Mouse (Mus musculus) lung, postnatal 25 days (tissue): Measurements from ENCODE around the gene 9130023H24Rik.

Experiments
- DNase-seq: peaks from one replicate; pipeline ENCODE4 v3.0.0; 2022; ENCODE audit warnings: low spot score

The 9130023H24Rik gene

DNA sequence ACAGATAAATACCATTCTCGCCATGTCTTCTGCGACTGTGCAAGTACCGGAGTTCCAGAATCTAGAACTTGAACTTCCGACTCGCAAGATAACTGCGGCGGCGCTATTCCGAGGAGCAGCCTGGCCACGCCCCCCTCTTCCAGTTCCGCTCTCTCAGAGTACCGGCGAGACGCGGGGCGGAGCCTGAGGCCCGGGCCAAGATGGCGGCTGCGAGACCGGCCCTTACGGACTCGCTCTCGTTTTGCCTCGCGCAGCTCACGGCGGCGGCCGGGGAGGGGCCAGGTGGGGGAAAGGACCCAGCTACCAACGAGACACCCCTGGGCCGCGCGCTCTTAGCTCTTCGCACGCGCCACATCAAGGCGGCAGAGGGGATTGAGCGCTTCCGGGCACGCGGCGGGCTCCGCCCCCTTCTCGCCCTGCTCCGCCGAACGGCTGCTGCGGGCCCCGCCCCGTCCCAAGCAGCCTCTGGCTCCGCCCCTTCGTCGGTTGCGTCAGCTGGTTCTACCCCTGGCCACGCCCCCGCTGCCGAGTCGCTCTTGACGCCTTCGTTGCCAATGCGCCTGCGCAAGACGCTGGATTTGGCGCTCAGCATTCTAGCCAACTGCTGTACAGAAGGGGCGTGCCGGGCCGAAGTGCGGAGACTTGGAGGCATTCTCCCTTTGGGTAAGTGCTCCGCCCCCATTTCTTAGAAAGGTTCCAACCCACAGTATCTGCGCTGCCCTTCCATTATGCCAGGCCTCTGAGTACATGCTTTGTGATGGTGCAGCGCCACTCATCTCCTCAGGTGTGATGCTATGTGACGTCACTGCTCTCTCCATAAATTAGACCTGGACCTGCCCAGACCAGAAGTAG lies at the start of gene 9130023H24Rik:
9130023H24Rik (minus strand) TSS at position 105 of the 852 bp plus-strand sequence.
- peak; percentile 99 for DNase-seq

GRCm38 (mm10) chr7:128285060-128285459 lies 47.2 kb upstream of the 9130023H24Rik start:
- no peak for DNase-seq

DNA sequence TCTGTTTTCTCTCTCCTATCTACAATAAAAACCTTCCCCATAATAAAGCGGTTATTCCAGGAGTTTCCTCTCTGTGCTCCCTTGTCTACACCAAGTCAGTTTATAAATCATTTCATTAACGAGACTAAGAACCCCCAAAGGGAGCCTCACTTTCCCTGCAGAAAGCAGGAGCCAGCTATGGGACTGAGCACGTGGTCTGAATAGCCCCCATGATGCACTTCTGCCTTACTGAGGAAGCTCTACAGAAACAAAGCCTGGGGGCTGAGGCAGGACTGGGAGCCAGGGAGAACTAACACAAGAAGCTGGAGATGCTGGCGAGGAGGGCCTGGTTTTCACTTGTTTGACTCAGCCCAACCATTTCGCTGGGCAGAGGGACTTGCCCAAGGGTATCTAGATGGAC lies 46.2 kb upstream of the 9130023H24Rik start:
- no peak for DNase-seq

DNA sequence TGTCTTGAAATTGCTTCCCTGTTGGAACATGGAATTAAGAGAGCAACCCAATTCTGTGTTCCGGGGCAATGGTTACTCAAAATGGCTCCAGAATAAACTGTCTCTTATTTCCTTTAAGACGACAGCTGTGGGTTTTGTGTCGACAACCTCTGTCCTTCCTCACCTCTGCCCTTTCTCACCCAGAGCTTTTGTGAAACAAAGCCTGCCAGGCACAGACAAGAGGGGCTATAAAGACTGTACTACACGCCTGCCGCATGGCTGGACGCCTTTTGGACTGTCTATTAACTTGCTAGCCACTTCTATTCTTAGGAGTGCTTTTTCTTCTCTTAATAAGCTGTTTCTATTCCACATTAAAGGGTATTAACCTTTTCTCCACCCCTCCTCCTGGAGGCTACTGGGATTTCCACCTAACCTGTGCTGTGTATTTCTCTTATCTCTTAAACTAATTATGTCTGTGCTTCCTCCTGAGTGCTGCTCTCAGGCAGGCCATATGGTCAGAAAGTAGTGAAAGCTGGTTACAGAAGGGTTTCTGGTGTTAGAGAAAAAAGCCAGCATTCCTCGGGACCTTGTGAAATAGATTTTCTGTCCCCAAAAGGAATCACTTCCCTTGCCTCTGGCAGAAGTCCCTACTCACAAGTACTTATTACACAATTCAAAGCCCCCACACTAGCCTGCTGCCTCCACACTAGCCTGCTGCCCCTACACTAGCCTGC lies 44.9 kb upstream of the 9130023H24Rik start:
- no peak for DNase-seq

DNA sequence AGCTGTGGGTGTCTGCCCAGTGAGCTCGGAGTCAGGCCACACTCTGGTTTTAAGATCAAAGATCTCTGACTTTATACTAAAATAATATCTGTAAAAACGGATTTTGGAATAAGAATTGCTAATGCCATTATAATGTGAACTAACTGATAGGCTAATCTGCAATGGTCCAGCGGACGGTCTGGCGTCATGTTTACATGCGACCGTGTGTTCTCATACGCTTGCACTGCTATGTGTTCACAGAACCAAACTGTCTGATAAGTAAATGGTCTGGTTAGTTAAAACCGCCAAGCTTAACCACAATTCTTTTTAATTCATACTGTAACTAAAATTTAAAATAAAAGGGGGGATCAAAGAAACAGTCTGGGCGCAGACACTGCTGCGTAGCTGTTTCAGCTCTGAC lies 43.9 kb upstream of the 9130023H24Rik start:
- DNase-seq, result no peak

DNA sequence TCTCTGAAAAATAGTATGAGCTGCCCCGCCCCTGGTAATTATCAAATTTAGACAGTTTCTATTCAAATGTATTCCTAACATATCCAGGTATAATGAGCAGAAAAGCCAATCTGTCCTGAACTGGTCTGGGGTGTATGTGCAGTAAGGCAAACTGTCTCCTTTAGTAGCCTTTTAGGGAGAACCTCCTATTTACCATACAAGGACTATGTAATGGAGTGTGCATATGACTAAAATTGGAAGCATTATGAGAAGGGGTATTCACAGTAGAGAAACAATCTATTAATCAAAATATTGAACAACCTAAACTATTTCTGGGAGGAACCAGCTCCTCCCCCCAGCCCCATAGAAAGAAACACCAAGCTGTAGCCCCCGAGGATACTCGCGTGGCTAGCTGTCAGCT lies 41.9 kb upstream of the 9130023H24Rik start:
- no peak for DNase-seq

GRCm38 (mm10) chr7:128276051-128276450 lies 38.2 kb upstream of the 9130023H24Rik start:
- DNase-seq, result no peak

- no peak for DNase-seq
These were observed 33.7 kb upstream of the 9130023H24Rik start for GRCm38 (mm10) chr7:128271496-128271895.

GRCm38 (mm10) chr7:128270431-128270850 lies 32.6 kb upstream of the 9130023H24Rik start:
- no peak for DNase-seq

- no peak for DNase-seq
These were observed 30.0 kb upstream of the 9130023H24Rik start for GRCm38 (mm10) chr7:128267813-128268212.

- no peak for DNase-seq
These were observed 29.6 kb upstream of the 9130023H24Rik start for GRCm38 (mm10) chr7:128267391-128267790.

DNA sequence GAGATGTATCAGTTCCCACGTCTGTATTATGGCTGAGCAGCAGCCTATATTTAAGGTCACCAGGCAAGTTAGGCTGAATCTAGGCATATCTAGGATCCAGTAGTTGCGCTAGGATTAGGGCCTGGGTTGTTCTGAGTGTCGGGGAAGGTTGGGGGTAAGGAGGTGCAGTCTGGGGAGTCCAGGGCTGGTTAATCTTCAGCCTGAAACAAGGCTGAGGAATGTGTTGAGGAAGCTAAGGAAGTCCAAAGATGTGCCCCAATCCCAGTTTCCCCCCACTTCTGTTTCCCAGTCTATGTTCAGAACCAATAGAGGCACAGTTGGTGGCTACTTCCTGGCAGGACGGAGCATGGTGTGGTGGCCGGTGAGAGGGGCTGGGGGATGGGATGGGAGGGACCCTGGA lies 28.2 kb upstream of the 9130023H24Rik start:
- DNase-seq, result no peak

DNA sequence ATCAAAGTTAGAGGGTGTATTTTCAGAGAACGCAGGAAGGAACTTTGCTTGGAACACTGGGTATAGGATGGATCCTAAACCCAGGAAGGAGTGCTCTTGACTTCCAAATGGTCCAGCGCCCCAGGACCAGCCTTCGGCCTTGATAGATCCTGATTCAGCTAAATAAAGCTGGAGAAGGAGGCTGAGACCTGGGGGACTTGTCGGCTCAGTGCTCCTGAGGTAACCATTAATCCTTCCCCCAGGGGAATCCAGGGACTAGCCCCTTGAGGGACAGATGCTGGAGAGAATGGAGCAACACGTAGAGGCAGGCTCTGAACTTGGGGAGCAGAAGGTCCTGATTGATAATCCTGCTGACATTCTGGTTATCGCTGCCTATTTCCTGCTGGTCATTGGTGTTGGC lies 27.6 kb upstream of the 9130023H24Rik start, which contains the start of gene Slc5a2:
Slc5a2 (plus strand) TSS at position 247 of the 400 bp plus-strand sequence.
- DNase-seq, result no peak

GRCm38 (mm10) chr7:128256783-128257334 lies 19.0 kb upstream of the 9130023H24Rik start:
- DNase-seq, result no peak

- DNase-seq, result no peak
These were observed 17.9 kb upstream of the 9130023H24Rik start for GRCm38 (mm10) chr7:128255757-128256156.

DNA sequence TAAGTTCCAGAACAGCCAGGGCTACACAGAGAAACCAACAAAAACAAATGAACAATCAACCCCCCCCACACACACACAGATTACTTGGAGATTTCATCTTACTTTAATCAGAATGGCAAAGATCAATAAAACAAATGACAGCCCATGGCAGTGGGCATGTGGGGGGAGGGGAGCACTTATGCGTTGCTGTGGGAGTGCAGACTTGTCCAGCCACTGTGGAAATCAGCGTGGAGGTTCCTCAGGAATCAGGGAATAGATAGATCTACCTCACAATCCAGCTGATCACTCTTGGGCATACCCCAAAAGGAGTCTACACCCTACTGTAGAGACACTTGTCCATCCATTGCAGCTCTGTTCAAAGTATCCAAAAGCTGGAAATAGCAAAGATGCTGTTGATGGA lies 17.1 kb upstream of the 9130023H24Rik start:
- no peak for DNase-seq

GRCm38 (mm10) chr7:128252609-128253008 lies 14.8 kb upstream of the 9130023H24Rik start:
- no peak for DNase-seq

- DNase-seq, result no peak
These were observed 14.1 kb upstream of the 9130023H24Rik start for GRCm38 (mm10) chr7:128251946-128252345.

GRCm38 (mm10) chr7:128249998-128250397 lies 12.2 kb upstream of the 9130023H24Rik start:
- no peak for DNase-seq

DNA sequence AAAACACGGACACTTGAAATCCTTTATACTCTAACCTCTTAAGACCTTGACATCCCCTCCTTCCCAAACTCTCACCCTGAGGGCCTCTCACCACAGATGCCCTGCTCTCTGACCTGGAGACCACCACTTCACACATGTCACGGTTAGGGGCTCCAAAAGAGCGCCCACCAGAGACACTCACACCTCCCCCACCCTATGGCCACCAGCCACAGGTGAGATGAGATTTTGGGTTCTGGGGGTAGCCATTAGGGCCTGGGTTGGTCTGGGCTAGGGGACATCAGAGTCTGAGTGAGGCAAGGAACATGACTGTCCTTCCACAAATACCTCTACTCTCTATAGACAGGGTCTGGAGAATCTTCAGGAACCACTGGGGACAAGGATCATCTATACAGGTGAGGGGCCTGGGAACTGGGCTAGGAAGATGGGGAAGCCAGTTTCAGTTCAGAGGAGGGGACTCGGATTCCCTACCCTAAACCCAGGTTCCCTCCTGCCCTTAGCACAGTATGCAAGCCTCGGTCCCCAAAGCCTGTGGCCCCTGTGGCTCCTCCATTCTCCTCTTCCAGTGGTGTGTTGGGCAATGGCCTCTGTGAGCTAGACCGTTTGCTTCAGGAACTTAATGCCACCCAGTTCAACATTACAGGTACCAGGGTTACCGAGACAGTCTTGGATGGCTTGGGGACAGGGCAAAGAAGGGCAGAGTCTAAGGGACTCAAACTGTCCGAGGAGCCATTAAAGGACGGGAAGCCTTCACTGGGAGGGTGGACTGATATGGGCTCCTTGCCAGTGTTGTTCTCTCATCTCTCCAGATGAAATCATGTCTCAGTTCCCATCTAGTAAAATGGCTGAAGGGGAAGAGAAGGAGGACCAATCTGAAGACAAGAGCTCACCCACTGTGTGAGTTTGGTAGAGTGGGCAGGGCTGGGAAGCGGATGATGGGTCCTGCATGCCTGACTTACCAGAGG lies 10.5 kb upstream of the 9130023H24Rik start:
- DNase-seq, result no peak

- peak; percentile 94 for DNase-seq
These were observed 9.6 kb upstream of the 9130023H24Rik start for GRCm38 (mm10) chr7:128247443-128247842.
